Mouse (Mus musculus): ENCODE measurements around the gene Rubcn. TPM values are rescaled to one million over a fixed set of nuclear protein-coding genes. Genes with fewer than 3 reads are reported as not detected.
A peak's percentile ranks its signal among the peaks of the same experiment; 100 is the strongest.

Gene Rubcn
- total RNA-seq, 2 experiments from 2014 or later = 54.2 to 54.3 TPM

GRCm38 (mm10) chr16:32821772-32822449 is 55.7 kb downstream of the Rubcn start:
- no peak for DNase-seq (ENCODE audit: extremely low spot score in 1 of 2, low spot score in 1 of 2)

GRCm38 (mm10) chr16:32818441-32818840 is 59.1 kb downstream of the Rubcn start:
- no peak for DNase-seq (ENCODE audit: extremely low spot score in 1 of 2, low spot score in 1 of 2)

- DNase-seq (ENCODE audit: extremely low spot score in 1 of 2, low spot score in 1 of 2) = no peak
These were observed 59.5 kb downstream of the Rubcn start for GRCm38 (mm10) chr16:32818036-32818435.

- no peak for DNase-seq (ENCODE audit: extremely low spot score in 1 of 2, low spot score in 1 of 2)
These were observed 62.4 kb downstream of the Rubcn start for GRCm38 (mm10) chr16:32815160-32815605.

- DNase-seq (ENCODE audit: extremely low spot score in 1 of 2, low spot score in 1 of 2) = peak in 1 of 2 experiments; percentile 26
These were observed 63.0 kb downstream of the Rubcn start for GRCm38 (mm10) chr16:32814539-32814938.

GRCm38 (mm10) chr16:32813771-32814170 is 63.8 kb downstream of the Rubcn start:
- DNase-seq (ENCODE audit: extremely low spot score in 1 of 2, low spot score in 1 of 2) = no peak

- DNase-seq (ENCODE audit: extremely low spot score in 1 of 2, low spot score in 1 of 2) = no peak
These were observed 64.2 kb downstream of the Rubcn start for GRCm38 (mm10) chr16:32813362-32813761.

GRCm38 (mm10) chr16:32812888-32813361 is 64.6 kb downstream of the Rubcn start:
- DNase-seq (ENCODE audit: extremely low spot score in 1 of 2, low spot score in 1 of 2) = peak; percentile 62 to 95

GRCm38 (mm10) chr16:32810321-32810720 is 67.2 kb downstream of the Rubcn start, which contains the start of gene Smbd1:
TSS of gene Smbd1 (minus strand) at chr16:32810477.
- no peak for DNase-seq (ENCODE audit: extremely low spot score in 1 of 2, low spot score in 1 of 2)

GRCm38 (mm10) chr16:32807408-32808185 is 70.0 kb downstream of the Rubcn start:
- no peak for DNase-seq (ENCODE audit: extremely low spot score in 1 of 2, low spot score in 1 of 2)

- DNase-seq (ENCODE audit: extremely low spot score in 1 of 2, low spot score in 1 of 2) = no peak
These were observed 72.4 kb downstream of the Rubcn start for GRCm38 (mm10) chr16:32805151-32805550.

- no peak for DNase-seq (ENCODE audit: extremely low spot score in 1 of 2, low spot score in 1 of 2)
These were observed 73.7 kb downstream of the Rubcn start for GRCm38 (mm10) chr16:32803901-32804300.

- DNase-seq (ENCODE audit: extremely low spot score in 1 of 2, low spot score in 1 of 2) = peak in 1 of 2 experiments; percentile 50
These were observed 74.2 kb downstream of the Rubcn start for GRCm38 (mm10) chr16:32803252-32803853.

- DNase-seq (ENCODE audit: extremely low spot score in 1 of 2, low spot score in 1 of 2) = no peak
These were observed 80.2 kb downstream of the Rubcn start, which contains the start of gene Muc20 for GRCm38 (mm10) chr16:32797426-32797689. TSS of gene Muc20 (minus strand) at chr16:32797435.

GRCm38 (mm10) chr16:32796676-32797425 is 80.7 kb downstream of the Rubcn start:
- DNase-seq (ENCODE audit: extremely low spot score in 1 of 2, low spot score in 1 of 2) = no peak

GRCm38 (mm10) chr16:32795177-32795576 is 82.4 kb downstream of the Rubcn start:
- no peak for DNase-seq (ENCODE audit: extremely low spot score in 1 of 2, low spot score in 1 of 2)

GRCm38 (mm10) chr16:32790056-32790455 is 87.5 kb downstream of the Rubcn start:
- DNase-seq (ENCODE audit: extremely low spot score in 1 of 2, low spot score in 1 of 2) = no peak

GRCm38 (mm10) chr16:32784840-32785239 is 92.7 kb downstream of the Rubcn start:
- peak in 1 of 2 experiments; percentile 13 for DNase-seq (ENCODE audit: extremely low spot score in 1 of 2, low spot score in 1 of 2)

GRCm38 (mm10) chr16:32783324-32784062 is 94.1 kb downstream of the Rubcn start:
- DNase-seq (ENCODE audit: extremely low spot score in 1 of 2, low spot score in 1 of 2) = no peak

GRCm38 (mm10) chr16:32778956-32779355 is 98.6 kb downstream of the Rubcn start:
- no peak for DNase-seq (ENCODE audit: extremely low spot score in 1 of 2, low spot score in 1 of 2)
